Mouse (Mus musculus) heart, adult 9 months (tissue): ENCODE measurements around the gene Dmgdh.

Experiments used
- DNase-seq, 2 experiments: peaks; one replicate each; pipeline ENCODE4 v3.0.0; 2022; ENCODE audit warnings: low spot score in 2 of 2

Dmgdh gene

DNA sequence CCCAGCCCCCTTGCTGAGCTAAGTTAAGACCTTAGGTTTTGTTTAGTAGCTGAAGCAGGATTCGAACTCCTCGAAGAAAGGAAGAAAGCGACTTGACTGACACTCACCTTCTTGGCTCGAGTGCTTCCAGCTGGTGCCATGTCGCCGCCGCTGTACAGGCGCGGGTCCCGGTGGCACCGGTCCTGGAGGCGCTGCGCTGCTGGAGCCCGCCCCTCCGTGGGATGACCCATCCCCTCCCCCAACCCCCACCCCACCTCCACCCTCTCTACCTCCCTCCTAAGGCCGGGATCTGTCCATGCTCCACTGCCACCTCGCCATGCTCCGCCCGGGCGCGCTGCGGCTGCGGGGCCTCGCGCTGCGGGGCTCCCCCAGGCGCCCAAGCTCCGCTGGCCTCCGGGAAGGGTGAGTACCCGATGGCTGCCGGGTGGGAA, at the start of gene Dmgdh, which contains the start of gene Bhmt2:
Gene Dmgdh, plus strand, starts transcription at position 303 of the 431 bp plus-strand sequence.
Gene Bhmt2, minus strand, starts transcription at position 172 of the 431 bp plus-strand sequence.
- DNase-seq: no peak

DNA sequence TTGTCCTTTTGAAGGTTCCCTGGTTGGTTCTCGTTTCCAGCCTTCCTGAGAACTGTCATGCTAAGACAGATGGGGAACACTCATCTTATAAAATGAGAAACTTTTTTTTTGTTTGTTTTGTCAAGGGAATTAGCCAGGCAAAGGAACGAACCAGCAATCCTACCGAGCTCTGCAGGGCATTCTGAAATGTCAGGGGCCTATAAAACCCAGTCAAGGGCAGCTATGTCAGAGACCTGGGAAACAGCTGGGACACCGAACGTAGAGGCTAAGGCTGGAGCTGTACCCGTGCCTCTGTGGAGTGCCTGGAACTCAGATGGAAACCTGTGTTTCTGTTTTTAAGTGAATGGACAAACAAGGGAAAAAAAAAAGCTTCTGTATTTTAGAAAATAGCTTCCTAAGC, 45.4 kb upstream of the Dmgdh start:
- no peak for DNase-seq

DNA sequence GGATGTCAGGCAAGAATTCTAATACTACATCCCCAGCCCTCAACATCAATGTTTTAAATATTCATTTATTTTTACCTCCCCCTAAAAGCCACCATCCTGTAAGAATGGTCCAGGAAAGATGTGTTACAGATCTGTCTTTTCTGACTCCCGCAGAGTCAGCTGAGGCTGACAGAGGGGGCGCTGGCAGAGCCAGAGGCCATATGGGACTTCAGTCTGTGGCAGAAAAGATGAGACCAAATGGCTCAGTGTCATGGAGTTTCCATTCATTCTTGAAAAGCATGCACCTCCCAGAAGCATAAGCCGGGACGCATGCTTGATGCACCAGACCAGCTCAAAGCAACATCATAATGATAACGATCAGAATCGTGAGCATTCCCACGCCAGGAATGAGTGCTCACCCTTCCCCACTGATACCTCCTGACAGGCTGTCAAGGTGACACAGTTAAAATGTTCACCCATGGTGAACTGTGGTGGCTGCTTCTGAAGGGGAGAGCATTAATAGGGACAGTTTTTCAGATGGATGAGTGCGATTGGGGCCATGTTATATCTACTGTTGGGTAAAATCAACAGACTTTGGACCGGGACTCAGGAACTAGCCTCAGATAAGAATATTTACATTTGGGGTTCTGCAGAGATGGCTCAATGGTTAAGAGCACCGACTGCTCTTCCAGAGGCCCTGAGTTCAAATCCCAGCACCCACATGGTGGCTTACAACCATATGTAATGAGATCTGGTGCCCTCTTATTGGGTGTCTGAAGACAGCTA, 43.1 kb upstream of the Dmgdh start:
- DNase-seq: no peak

DNA sequence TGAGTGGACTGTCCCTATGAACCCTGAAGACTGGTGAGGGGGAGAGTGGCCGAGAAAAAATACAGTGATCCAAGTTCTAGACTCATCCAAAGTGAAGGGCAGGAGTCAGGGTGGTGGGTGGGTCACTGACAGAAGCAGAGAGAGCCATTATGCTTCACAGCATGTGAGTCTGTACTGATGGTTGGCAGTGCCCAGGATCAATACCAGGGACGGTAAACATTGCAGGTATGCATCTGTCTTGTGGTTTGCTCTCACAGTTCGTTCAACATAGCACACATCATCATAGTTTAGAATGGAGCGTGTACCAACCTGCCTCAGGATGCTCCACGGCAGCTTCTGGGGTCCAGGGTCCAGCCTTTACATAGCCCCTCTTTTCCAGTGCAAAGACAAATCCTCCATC, 41.3 kb upstream of the Dmgdh start:
- DNase-seq: no peak

DNA sequence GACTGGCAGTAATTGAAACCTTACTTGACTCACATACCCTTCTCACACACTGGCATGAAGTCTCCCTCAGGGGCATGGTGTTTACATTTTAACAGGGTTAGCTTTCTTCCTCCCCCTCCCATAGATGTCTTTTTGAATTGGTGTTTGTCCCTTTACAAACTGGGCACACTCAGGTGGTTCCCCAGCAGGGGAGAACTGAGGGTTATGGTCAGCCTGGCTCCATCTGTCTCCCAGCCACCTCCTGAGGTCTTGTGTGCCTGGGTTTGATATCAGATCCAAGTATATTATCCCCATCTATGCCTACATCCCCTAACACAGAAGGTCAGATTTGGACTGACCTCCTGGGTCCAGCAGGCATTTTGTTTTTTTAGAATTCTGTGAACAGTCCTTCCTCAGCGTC, 37.7 kb upstream of the Dmgdh start:
- no peak for DNase-seq

DNA sequence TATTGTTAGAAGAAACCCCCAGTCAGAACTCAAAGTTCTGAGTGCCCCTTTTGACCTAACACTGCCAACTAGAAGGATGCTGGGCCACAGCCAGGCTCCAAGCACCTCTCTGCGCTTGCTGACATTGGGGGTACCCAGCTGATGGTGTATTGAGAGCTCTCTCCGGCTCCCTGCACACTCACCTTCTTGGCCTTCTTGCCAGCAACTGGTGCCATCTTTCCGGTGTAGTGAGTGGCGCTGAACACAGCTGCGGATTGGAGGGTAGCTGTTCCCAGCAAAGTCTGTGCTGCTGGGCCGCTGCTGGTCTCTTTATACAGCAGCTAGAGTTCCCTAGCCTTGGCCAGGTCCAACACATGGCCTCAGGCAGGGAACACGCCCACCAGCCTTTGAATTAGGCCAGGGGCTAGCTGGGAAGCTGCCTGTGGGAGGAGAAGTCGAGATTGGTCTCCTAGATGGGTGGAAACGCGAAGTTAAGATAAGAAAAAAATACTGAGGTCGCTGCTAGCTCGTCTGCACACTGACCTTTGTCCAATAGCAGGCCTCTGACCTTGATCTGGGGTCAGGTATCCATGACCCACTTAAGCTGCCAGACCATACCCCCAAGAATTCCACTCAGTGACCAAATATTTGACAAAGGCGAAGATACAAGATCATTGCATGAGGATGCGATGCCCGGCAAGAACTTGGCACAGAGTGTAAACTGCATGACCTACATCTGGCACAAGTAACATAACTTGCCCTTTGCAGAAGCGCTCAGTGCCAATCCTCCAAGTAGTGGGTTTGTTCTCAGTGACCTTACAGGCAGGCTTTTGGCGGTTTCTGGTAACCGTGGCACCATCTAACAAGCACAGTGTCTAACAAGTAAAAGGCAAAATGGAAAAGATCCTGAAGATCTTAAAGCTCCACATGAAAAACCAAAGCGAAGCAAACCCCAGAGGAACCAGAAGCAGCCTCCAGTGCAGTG, 36.7 kb upstream of the Dmgdh start, which contains the start of gene Bhmt:
Gene Bhmt, minus strand, starts transcription at position 680 of the 964 bp plus-strand sequence.
- DNase-seq: no peak

GRCm38 (mm10) chr13:93639636-93640035, 34.6 kb upstream of the Dmgdh start:
- no peak for DNase-seq

DNA sequence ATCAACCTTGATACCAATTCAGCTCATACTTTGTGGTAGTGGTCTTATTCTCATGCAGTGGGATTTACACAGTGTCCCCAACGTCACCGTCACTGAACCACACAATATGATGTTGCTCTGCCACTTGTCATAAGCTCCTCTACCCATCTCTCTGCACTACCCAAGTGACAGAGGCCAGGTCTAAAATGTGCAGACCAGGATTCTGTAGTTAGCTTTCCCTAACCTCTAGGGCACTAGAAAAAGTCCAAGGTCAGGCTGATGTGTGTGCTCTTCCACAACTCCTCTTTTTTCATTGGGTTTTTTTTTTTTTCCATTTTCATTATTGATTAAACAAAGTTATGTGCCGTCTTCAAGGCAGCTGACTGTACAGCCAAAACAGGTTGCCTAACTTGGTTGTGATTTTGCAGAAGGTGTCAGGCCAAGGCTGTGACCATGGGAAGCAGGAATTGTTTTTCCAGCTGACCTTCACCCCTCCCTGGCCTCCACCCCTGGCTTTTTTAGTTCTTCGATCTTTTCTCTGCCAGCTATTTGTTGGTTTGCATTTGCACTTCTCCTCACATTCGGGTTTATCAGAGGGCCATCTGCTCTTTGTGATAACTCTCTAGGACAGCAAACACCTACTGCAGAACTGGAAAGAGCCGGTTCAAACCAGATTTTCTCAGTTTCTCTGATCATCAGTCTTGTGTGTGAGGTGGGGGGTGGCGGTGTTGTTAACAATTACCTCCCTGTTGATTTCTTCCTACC, 25.7 kb upstream of the Dmgdh start:
- DNase-seq: no peak

GRCm38 (mm10) chr13:93653382-93653781, 20.9 kb upstream of the Dmgdh start:
- no peak for DNase-seq

GRCm38 (mm10) chr13:93657941-93658340, 16.3 kb upstream of the Dmgdh start:
- no peak for DNase-seq

DNA sequence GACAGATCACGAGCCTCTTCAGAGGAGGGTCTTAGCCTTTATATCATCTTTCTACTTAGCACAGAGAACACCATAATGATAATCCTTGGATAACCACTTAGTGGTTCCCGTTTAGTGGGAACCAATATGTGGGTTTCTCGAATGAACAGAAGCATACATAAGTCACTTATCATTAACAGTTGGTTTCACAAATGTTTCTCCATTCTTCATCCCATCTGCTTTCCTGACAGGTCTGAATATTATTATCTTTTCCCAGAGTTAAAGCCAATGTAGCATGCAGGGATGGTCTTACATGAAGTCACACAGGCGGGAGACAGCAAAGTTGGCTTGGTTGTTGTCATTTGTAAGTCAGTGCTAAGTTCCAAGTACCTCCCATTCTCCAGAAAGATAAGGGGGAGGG, 6.6 kb upstream of the Dmgdh start:
- no peak for DNase-seq

DNA sequence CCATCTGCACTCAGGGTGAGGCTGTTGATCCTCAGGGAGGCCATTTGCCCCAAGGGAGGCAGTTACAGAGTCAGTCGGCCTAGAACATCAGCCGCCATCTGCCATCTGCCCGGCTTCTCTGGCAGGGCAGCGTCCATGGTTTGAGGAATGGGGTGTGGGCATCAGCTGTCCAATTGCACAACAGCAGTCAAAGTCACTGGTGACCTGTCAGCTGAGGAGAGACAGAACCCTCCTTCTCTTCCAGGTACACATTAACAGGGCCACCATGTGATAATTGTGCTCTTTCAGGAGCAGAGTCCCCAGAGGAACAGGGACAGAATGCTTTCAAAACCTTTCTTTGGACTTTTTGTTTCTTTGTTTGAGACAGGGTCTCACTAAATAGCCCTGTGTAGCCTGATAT, 1.9 kb upstream of the Dmgdh start:
- no peak for DNase-seq

DNA sequence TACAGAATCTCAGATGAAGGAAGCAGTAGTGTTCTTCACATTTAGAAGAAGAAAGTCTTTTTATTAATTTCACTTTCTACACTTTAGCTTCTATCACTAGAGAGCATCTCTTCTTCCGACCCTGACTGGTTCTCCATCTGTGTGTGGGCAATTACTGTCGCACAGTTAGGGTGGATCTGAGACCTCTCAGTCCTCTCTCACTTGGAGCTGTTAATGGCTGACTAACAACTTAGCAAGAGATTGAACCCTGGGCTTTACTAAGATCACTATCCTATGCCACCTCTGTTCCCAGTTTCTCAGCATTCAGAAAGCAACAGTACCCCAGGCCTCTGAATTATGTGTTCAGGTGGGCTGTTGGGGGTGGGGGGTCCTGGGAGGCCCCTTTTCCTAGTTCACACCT, 937 bp upstream of the Dmgdh start:
- no peak for DNase-seq

DNA sequence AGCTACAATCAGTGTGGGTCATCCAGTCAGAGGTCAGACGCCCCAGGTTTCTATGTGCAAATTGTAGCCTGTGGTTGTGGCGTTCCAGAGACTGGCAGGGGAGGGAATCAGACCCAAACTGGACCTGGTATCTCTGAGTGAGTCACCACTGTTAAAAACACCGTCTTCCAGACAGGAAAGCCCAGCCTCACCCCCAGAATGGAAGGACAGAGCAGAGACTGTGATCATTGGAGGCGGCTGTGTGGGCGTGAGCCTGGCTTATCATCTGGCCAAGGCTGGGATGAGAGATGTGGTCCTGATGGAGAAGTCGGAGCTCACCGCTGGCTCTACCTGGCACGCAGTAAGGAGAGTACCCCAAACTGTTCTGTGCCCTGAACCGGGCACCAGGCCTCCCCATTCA, 2.6 kb downstream of the Dmgdh start:
- no peak for DNase-seq

- no peak for DNase-seq
These were observed 9.1 kb downstream of the Dmgdh start for GRCm38 (mm10) chr13:93683336-93683735.

DNA sequence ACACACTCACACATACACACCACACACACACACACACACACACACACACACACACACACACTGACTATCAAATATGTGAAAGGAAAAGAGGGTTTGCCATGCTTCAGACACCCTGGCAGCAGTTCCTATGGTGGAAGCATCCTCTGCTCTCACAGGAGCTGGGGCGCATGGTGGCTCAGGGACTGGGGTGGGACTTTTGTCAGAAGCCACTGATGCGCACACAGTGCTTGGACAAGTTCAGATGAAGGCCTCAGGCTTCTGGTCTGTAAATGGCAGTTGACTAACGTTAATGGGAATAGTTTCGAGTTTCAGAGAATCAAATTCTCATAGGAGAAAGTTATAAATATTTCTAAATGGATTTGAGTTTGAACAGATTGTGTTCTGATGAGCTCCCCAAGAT, 11.0 kb downstream of the Dmgdh start:
- DNase-seq: no peak

DNA sequence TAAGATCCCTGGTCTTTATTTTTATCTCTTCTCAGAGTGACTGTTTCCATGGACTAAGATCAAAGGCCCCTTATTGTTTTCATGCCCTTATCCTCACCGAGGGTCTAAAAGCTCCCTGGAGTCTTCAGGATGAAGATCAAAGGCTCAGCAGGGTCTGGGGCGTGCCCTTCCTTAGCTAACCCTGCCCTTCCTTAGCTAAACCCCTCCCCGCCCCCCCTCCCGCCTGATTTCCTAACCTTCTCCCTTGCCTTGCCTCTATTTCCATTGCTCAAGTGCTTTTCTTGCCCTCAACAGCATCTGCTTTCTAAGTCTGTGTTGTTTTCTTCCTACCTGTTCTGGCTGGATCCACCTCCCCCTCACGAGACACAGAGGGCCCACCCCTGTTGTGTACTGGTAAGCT, 13.1 kb downstream of the Dmgdh start:
- DNase-seq: no peak

GRCm38 (mm10) chr13:93689566-93689965, 15.3 kb downstream of the Dmgdh start:
- DNase-seq: no peak

GRCm38 (mm10) chr13:93690821-93691220, 16.6 kb downstream of the Dmgdh start:
- no peak for DNase-seq

GRCm38 (mm10) chr13:93698866-93699265, 24.6 kb downstream of the Dmgdh start:
- no peak for DNase-seq

DNA sequence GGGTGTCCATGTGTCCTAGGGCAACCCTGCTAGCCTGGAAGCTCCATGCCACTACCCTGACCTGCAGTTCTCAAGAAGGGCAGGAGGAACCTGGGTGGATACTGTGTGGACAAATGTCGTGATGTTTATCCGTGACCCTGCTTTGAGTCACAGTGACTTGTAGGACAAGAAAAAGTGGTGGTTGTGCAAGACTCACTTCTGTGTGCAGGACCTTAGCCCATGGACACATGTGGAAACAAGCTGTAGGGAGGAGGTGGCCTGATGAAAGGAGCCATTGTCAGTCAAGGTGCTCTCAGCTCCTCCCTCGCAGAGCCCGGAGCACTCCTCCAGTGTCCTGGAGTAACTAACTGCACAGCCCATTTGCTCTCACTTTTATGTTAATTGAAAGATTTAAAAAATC, 31.5 kb downstream of the Dmgdh start:
- DNase-seq: no peak

DNA sequence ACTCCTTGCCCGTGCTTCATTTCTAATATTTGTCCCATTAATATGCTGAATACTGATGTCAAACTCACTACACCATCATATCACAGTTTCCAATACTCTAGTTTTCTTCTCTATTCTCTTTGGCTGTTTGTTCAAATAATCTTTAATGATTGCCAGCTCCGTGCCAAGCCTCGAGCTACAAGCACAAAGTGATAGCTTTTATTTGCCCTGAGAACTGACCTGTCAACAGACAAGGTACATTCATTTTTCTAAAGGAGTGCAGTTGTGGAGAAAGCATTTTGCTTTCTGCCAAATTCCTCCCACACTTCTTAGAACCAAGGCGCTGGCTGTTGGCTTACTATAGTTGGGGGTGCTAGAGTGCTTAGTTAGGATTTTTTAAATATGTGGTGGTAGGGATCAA, 33.0 kb downstream of the Dmgdh start:
- DNase-seq: no peak
